Mouse (Mus musculus): ENCODE data around the gene Aacs.

Gene Aacs

DNA sequence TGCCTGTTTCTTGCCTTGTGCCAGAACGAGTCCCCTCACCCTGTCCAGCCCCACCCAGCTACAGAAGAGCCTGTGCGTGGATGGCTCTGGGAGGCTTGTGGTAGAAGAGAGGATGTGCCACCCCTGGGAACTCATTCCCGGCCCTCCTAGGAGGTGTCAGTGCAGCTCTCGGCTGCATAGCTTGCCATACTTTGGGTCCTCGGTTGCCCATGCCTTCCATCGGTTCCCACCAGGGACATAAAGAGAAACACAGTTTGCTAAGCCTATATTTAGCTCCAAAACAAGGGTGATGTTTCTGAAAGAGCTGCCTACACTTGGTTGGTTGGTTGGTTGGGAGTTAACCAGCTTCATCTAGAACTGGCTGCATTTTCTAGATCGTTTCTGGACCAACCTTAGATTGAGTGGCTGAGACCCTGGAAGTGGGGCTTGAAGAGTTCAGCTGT, 58.6 kb downstream of the Aacs start:
- no peak for DNase-seq (ENCODE audit: low spot score in 2 of 2)

DNA sequence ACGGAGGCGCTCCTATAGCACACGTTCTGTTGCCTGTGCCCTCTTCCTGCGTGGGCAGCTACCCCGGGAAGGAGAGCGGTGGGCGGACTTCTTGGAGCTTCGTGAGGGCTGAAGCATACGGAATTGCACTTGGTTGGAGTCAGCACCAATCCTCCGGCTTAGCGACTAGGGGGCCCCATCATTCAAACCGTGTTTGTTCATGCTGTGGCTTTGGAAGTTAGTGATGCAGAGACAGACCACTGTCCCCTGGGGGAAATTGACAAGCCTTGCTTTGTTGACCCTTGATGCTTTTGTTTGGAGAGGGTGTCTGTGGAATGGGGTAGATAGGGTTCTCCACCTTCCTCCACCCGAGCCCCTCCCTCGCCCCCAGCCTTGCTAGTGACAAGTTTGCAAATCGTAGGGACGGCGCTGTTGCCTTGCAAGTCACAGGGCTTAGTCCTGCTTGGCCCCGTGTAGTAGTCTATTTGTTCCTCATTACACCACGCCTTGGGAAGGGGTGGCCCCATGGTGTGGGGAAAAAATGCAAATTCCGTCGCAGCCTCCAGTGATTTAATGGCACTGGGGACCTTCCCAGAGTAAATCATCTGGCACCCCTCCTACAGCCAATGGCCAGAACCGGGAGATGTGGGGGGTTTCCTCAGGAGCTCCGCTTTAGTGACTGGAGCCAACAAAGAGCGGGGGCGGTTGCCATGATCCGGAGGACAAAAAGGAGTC, 59.2 kb downstream of the Aacs start:
- no peak for DNase-seq (ENCODE audit: low spot score in 2 of 2)

DNA sequence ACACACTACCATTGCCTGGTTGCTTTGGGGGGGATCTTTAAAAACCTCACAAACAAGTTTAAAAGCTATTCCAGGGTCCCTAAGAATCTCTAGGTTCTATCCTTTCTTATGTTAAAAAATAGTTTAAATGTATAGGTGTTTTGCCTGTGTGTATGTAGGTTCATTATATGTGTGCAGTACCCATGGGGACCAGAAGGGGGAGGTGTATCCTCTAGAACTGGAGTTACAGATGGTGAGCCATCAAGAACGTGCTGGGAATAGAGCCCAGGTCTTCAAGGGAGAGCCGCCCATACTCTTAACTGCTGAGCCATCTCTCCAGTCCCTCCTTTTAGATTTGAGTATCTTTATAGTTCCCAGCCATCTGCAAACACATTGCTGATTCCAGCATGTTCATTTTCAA, 69.5 kb downstream of the Aacs start:
- no peak for DNase-seq (ENCODE audit: low spot score in 2 of 2)

GRCm38 (mm10) chr5:125546293-125546692, 70.7 kb downstream of the Aacs start:
- DNase-seq (ENCODE audit: low spot score in 2 of 2), result no peak

DNA sequence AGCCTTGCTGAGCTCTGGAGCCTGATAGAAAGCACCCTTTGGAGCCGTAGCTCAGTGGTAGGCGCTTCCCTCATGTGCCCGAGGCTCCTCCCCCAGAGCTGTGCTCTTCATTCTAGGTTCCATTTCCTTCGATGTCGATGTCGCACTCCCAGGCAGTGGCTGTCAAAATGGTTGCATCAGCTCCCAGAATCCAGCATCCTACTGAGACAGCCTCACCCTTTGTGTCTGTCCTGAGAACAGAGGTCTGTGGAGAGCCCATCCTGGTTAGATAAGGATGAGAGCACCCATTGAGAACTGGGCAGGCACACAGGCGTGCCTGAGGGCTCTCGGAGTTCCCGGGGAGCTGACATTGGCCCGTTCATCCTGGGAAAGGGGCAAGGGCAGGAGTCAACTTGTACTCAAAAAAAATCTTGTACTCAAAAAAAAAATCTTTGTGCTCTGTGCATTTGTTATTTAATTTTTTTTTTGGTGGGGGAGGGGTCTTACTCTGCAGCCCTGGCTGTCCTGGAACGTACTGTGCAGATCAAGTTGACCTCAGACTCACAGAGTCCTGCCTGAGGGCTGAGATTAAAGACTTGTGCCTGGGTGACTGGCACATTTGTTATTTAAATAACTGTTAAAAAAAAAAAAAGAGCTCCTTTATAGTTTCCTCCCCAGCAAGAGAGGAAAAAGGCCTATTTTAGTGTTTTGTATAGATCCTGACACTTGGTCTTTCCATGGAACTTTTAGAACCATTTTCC, 74.3 kb downstream of the Aacs start:
- no peak for DNase-seq (ENCODE audit: low spot score in 2 of 2)

DNA sequence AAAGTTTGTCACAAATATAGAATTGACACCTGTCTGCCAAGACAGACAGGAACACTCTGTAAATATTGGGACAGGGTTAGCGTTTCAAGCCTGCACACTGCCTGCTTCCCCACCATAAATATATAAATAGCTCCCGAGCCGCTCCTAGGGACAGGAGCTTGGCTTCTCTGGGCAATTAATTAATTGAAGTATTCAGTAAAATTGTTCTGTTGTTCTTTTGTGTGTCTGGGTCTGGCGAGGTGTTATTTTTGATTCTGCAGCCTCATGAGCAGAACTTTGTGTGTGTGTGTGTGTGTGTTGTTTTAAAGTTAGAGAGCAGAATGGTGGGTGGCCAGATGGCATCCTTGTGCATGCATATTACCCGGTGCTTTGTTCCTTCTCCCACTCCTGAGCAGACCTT, 80.1 kb downstream of the Aacs start:
- DNase-seq (ENCODE audit: low spot score in 2 of 2), result no peak

GRCm38 (mm10) chr5:125563492-125563891, 87.9 kb downstream of the Aacs start:
- DNase-seq (ENCODE audit: low spot score in 2 of 2), result no peak

- DNase-seq (ENCODE audit: low spot score in 2 of 2), result no peak
These were observed 90.1 kb downstream of the Aacs start for GRCm38 (mm10) chr5:125565725-125566124.
